Comparison of ENCODE assay signal across 8 mouse cellular contexts in genomic region chr4:126465843-126466242, GRCm38 (mm10). TPM values are rescaled to one million over a fixed set of nuclear protein-coding genes. Genes with fewer than 3 reads are reported as not detected.
A peak's percentile ranks its signal among the peaks of the same experiment; 100 is the strongest.
DNase-seq lines count a peak whose midpoint lies in the region; ATAC-seq lines count a peak whose summit lies in the region.

No protein-coding gene starts in this region.

- H3K36me3 ChIP-seq in forebrain, embryonic 10.5 days (replicated peaks), result peaks cover 10% of the 10 kb centered on the region
- no peaks in the 10 kb centered on the region for H3K36me3 ChIP-seq in hindbrain, embryonic 16.5 days (ENCODE audit: control insufficient read depth, insufficient read depth, low read length)
- no peaks in the 10 kb centered on the region for H3K36me3 ChIP-seq in splenic B cell, adult 2 months (ENCODE audit: control insufficient read depth, insufficient read depth, low read length, poor library complexity, severe bottlenecking)

- H3K4me2 ChIP-seq in hindbrain, embryonic 16.5 days (ENCODE audit: low read length), result peak overlapping the region; percentile 70

- peak overlapping the region; percentile 28 for H3K9ac ChIP-seq in hindbrain, embryonic 16.5 days (ENCODE audit: low read depth, low read length)

- H3K4me1 ChIP-seq in forebrain, embryonic 10.5 days, result peaks cover 70% of the 10 kb centered on the region
- H3K4me1 ChIP-seq in hindbrain, embryonic 16.5 days (ENCODE audit: control insufficient read depth, insufficient read depth, low read depth, low read length), result peaks cover 40% of the 10 kb centered on the region

- peak overlapping the region; percentile 99 for H3K27ac ChIP-seq in forebrain, embryonic 10.5 days
- H3K27ac ChIP-seq in hindbrain, embryonic 16.5 days (ENCODE audit: low read depth, low read length), result peak overlapping the region; percentile 58

- intact Hi-C loops in gastrocnemius, postnatal 14 days (cut with DNase I; ENCODE audit: low total_unique reads), result no loop called here

- peak overlapping the region; percentile 95 for H3K4me3 ChIP-seq in forebrain, embryonic 10.5 days
- peak overlapping the region; percentile 23 for H3K4me3 ChIP-seq in hindbrain, embryonic 16.5 days (ENCODE audit: low read length)

- ATAC-seq in hindbrain, embryonic 16.5 days, result peak; percentile 19; the same call in 1 of the 2 replicates

- peak; percentile 13 for DNase-seq in gastrocnemius, postnatal 14 days
- DNase-seq in gastrocnemius, adult 18-20 months (ENCODE audit: low spot score), result no peak
- peak; percentile 100 for DNase-seq in ES-CJ7 (ENCODE audit: low read depth, low spot score)
- peak; percentile 85 for DNase-seq in forebrain, embryonic 10.5 days (ENCODE audit: extremely low spot score, low spot score)
- peak; percentile 70 for DNase-seq in lung, postnatal 10 days
- peak; percentile 13 for DNase-seq in splenic B cell, adult 2 months (ENCODE audit: low read depth, low spot score)
- DNase-seq in urinary bladder, postnatal 10 days (ENCODE audit: low spot score), result no peak

- no peaks in the 10 kb centered on the region for H3K9me3 ChIP-seq in forebrain, embryonic 10.5 days
- no peaks in the 10 kb centered on the region for H3K9me3 ChIP-seq in hindbrain, embryonic 16.5 days (ENCODE audit: control insufficient read depth, low read length)

- no peaks in the 10 kb centered on the region for H3K27me3 ChIP-seq in forebrain, embryonic 10.5 days (ENCODE audit: poor library complexity, severe bottlenecking)
- H3K27me3 ChIP-seq in hindbrain, embryonic 16.5 days (replicated peaks; ENCODE audit: control insufficient read depth, insufficient read depth, low read length), result no peaks in the 10 kb centered on the region
- no peaks in the 10 kb centered on the region for H3K27me3 ChIP-seq in splenic B cell, adult 2 months (ENCODE audit: control insufficient read depth, insufficient read depth, low read length, poor library complexity, severe bottlenecking)

- WGBS in forebrain, embryonic 10.5 days, result 2% methylated on average over 8 of the region's 8 CpGs
- 3% methylated on average over 8 of the region's 8 CpGs for whole genome bisulfite sequencing in hindbrain, embryonic 16.5 days

RNA-seq across cellular contexts. Expression of gene Ago1, which starts 2.5 kb away (rescaled TPM):
- total RNA-seq in gastrocnemius, postnatal 14 days (2021), result 1 to 10 TPM; 6.8 to 7.9 TPM
- 1 to 10 TPM; 5.8 to 6.2 TPM for total RNA-seq in gastrocnemius, adult 18-20 months (2021)
- polyA plus RNA-seq in forebrain, embryonic 10.5 days (2016; fragmentation: Nextera tagmentation; extraction: Ambion mirVana), result 9.1 and 11.4 TPM in 2 replicates
- 8.3 and 8.4 TPM in 2 replicates for polyA plus RNA-seq in hindbrain, embryonic 16.5 days (2015; fragmentation: Nextera tagmentation; extraction: Ambion mirVana)

RNA-seq across cellular contexts. Expression of gene Ago3, which starts 36.5 kb away (rescaled TPM):
- 1 to 10 TPM; 6.4 to 7.8 TPM for total RNA-seq in gastrocnemius, postnatal 14 days (2021)
- total RNA-seq in gastrocnemius, adult 18-20 months (2021), result 1 to 10 TPM; 7.6 TPM
- polyA plus RNA-seq in forebrain, embryonic 10.5 days (2016; fragmentation: Nextera tagmentation; extraction: Ambion mirVana), result 12.0 and 15.7 TPM in 2 replicates
- polyA plus RNA-seq in hindbrain, embryonic 16.5 days (2015; fragmentation: Nextera tagmentation; extraction: Ambion mirVana), result 12.4 and 17.5 TPM in 2 replicates

Comparison
In these comparisons a context has a peak if more than half of its experiments do, and no peak if none do; other contexts are left out.
1. DNase-seq: peak in gastrocnemius, postnatal 14 days (single experiment), ES-CJ7 (single experiment), forebrain, embryonic 10.5 days (single experiment), lung, postnatal 10 days (single experiment) and splenic B cell, adult 2 months (single experiment); none in gastrocnemius, adult 18-20 months (single experiment) and urinary bladder, postnatal 10 days (single experiment).